17 mouse cellular contexts compared by ENCODE assay signal in the genomic region with DNA sequence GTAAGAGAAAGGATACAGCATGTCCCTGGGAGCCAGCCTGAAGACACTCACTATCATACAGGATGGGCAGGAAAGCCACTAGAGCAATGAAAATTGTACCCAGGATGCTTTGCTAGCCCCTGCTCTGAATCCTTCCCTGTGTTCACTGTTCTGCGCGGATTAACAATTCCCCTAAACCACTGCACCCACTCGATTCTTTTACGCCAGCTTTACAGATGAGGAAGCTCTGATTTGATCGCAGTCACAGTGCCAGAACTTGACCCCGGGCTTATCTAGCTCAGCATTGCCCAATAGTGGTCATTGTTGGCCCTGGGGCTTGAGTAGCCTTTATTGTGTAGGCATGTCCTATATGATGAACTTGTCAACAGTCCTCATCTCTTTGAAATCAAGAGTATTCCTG.
"Had no signal": no experiment of that assay in that cellular context is flagged by ENCODE, and none has a peak within 500 bp of the region (broad histone marks: within the 10 kb centered on the region; RNA-seq: fewer than 3 reads in every experiment).

No protein-coding gene starts in this region.

- H3K4me1 ChIP-seq: lung, embryonic 15.5 days; megakaryocyte, embryonic 14.5 days; midbrain, embryonic 13.5 days; midbrain, embryonic 15.5 days; neural tube, embryonic 12.5 days; stomach, embryonic 15.5 days had no signal

- H3K27ac ChIP-seq: lung, embryonic 15.5 days; macrophage; midbrain, embryonic 13.5 days; midbrain, embryonic 15.5 days; neural tube, embryonic 12.5 days; stomach, embryonic 15.5 days; stomach, postnatal 0 days had no signal

- DNase-seq: lung, adult 2 months; lung, postnatal 14 days; lung, postnatal 36 days; right cerebral cortex, postnatal 14 days; thymus, adult 2 months; thymus, postnatal 25 days; thymus, postnatal 4 days had no signal

- ATAC-seq: lung, postnatal 0 days; midbrain, embryonic 13.5 days; midbrain, embryonic 15.5 days had no signal

- H3K9me3 ChIP-seq: lung, embryonic 15.5 days; megakaryocyte, embryonic 14.5 days; midbrain, embryonic 13.5 days; midbrain, embryonic 15.5 days; neural tube, embryonic 12.5 days; stomach, embryonic 15.5 days had no signal

- H3K36me3 ChIP-seq: lung, embryonic 15.5 days; midbrain, embryonic 13.5 days; midbrain, embryonic 15.5 days; neural tube, embryonic 12.5 days; stomach, embryonic 15.5 days had no signal

- H3K4me3 ChIP-seq: lung, embryonic 15.5 days; megakaryocyte, embryonic 14.5 days; midbrain, embryonic 13.5 days; midbrain, embryonic 15.5 days; neural tube, embryonic 12.5 days; stomach, embryonic 15.5 days had no signal

- H3K9ac ChIP-seq: lung, embryonic 15.5 days; midbrain, embryonic 13.5 days; midbrain, embryonic 15.5 days; neural tube, embryonic 12.5 days; stomach, embryonic 15.5 days had no signal

- H3K4me2 ChIP-seq: lung, embryonic 15.5 days; midbrain, embryonic 11.5 days; midbrain, embryonic 13.5 days; midbrain, embryonic 15.5 days; neural tube, embryonic 12.5 days; stomach, embryonic 15.5 days had no signal

- H3K27me3 ChIP-seq: lung, embryonic 15.5 days; megakaryocyte, embryonic 14.5 days; midbrain, embryonic 13.5 days; midbrain, embryonic 15.5 days; neural tube, embryonic 12.5 days; stomach, embryonic 15.5 days had no signal
